Mouse (Mus musculus) inflammation-experienced regulatory T-cells, adult 6 months (primary cell): ENCODE results near the gene Cdh23. TPM values are rescaled to one million over a fixed set of nuclear protein-coding genes. Genes with fewer than 3 reads are reported as not detected.

ENCODE experiments used
- ATAC-seq: one replicate; pipeline ENCODE4 v1.8.0; 2017
- polyA plus RNA-seq, 3 experiments: library from polyadenylated mRNA; unstranded; fragments of 100-300 nt; shearing (Covaris generic); gene quantifications; one replicate each; pipeline ENCODE4 v1.2.1; 2017

The Cdh23 gene
- polyA plus RNA-seq, 3 experiments from 2014 or later = 5.0 to 7.1 (median 5.6) TPM

DNA sequence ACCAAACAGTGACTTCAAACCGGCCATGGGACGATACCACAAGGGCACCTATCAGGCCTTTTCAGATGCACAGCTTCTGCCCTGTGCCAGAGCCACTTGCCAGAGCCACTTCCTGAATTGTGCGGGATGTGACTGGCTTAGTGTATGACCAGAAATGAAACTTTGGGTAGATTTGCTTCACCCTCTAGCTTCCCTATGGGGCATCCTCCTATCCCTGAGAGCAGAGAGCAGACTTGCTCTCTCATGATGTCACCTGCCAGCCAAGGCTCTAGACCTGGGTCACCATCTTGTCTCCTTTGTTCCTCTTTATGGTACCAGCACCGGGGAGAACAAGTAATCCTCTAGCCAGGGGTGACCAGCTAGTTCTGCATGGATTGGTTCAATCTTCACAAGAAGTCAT lies 10.0 kb upstream of the Cdh23 start:
- ATAC-seq = no peak

DNA sequence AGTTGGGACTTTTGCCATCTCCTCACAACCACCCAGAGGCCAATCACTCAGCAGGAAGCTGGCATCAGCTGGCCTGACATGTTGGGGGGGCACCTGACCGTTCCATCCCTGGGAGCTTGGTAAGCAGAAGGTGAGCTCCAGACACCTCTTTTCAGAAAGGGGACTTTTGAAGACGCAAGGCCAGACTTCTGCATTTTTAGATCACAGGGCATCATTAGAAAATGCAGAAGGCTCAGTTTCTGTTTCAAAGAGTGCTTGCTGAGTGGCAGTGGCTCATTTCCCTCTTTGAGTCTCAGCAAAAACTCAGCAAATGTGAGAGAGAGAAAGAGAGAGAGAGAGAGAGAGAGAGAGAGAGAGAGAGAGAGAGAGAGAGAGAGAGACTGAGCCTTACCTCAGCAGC lies 8.8 kb upstream of the Cdh23 start:
- no peak for ATAC-seq

DNA sequence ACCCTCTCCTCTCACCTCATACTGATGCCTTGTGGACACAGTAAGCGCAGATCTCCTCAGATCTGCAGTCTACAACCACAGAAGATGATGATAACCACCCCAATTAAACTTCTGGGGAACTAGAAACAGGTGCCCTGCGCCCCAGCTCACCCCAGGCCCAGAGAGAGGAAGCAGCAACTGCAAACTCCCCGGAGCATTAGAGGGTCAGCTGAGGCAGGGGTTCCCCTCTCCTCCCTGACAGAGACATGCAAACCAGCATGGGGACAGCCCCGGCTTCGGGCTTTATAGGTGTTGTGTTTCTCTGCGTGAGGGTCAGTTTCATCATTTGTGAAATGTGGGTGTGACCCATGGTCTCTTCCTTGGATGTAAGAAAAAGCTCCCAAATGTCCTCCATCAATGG lies 1.5 kb upstream of the Cdh23 start:
- no peak for ATAC-seq

DNA sequence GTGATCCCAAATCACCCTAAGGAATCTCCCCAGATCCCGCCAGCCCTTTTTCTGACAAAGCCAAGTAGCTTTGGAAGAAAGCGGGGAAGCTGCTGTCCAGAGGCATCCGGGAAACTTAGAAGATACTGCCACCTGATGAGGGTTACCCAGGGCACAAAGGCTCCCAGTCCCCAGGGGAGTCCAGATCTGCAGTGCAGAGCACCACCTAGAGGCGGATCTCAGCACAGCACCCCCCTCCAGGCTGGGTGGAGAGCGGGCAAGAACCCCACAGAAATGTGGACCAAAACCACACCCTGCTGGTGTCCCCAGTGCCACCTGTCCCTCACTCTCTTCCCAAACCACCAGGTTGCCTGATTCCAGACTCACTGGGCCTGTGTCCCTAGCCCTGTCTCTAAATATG lies 685 bp upstream of the Cdh23 start:
- peak; percentile 70 for ATAC-seq

DNA sequence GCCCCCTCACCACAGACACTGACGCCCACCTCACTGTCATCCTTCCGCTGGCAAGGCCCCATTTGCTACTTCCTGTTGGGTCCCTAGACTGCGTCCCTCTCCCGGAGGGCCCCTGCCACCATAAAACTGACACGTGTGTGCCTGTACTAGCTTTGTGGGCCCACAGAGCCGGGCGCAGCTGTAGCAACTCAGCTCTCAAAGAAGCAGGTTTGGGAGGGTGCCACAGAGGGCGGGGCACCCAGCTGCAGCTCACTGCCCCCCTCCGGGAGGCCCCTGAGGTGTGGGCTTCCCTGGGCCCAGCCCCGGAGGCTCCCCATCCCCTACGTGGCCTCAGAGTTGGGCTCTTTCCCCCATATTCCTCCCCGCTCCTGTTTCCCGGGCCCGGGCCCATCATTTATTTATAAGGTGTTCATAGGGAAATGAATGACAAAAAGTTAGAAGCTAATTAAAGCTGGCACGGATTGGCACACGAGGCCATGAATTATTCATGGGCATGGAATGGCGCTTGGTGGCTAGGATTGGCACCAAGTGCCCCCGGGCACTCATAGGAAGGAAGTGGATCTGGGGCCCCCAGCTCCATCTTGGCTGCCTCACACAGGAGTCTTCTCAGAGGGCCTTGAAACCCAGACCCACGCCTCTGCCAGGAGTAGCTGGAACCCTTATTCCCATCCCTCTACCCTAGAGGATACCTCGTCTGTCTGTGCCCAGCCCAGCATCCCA lies 4.5 kb downstream of the Cdh23 start:
- no peak for ATAC-seq

DNA sequence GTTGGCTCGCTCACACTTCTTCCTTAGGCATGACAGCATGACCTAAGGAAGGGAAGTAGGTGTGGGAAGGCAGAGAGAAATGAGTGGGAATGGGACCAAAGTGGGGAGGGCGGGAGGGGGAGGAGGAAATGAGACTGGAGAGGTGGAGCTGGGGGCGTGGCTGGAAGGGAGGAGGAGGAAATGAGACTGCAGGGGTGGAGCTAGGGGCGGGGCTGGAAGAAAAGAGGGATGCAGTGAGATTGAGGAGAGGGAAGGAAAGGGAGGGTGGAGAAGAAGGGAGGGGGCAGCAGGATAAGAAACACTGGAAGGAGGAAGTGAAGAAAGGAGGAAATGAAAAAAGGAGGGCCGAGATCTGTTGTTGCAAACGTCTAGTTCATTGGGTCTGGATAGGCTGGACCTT lies 5.3 kb downstream of the Cdh23 start:
- ATAC-seq = no peak

DNA sequence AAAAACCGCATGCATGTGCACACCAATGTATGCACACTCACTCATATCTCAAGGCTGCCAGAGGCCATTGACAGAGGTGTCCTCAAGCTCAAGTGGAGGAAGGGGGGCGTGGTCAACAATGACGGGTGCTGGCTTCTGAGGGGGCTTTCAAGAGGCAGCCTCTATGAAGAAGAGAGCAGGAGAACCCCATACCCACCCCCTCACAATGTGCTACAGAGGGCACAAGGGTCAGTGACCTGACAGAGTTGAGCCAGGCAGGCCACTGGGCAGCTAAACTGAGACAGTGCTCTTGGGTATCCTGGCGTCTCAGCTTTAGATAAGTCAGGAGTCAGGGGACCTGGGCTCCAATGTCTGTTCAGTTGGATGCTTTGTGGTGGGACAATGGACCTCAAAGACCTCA lies 6.9 kb downstream of the Cdh23 start:
- no peak for ATAC-seq

DNA sequence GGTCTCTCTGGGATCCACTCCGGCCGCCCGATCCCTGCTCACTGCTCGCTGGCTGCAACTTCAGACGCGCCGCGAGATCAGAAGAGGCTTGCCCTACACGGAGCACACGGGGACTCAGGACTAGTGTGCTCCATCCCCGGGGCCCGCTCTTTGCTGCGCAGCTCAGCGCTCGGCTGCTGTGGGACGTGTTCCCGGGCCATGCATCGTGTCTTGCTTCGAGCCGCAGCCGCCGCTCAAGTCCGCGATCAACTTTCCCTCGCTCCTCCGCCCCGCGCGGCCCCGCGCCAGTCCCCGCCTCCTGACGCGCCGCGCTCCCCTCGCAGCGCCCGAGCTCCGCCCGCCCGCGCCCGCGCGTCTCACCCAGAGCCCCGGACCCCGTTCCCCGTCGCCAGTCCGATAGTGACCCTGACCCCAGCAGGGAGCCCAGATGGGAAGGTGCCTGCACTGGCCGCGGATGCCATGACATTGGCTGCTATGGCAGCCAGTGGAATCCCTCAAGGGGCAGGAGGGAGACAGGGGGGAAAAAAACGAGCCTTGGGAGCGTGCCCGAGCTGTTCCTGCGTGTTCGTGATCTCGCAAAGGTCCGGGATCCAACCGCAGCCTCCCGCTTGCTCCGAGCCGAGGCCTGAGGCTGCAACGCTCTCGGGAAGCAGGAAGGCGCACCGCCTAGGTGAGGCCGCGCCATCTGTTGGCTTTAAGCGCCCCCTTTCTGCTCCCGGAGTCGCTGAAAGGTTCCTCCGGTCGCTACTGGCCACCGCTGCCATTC lies 9.1 kb downstream of the Cdh23 start:
- ATAC-seq = no peak

DNA sequence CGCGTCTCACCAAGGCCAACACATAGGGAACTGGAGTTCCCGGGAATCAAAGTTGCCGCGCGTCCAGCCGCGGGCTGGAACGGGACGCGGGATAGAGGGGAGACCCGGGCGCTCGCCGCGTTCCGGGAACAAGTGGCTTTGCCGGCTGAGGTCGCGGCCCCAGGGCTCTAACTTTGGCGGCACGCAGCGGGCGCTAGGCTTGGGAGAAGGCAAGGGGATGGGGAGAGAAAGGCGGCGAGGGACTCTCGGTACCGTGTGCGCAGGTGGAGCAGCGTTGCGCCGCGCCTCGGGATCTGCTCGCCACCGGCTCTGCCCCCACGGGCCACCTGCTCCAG lies 9.7 kb downstream of the Cdh23 start:
- no peak for ATAC-seq

DNA sequence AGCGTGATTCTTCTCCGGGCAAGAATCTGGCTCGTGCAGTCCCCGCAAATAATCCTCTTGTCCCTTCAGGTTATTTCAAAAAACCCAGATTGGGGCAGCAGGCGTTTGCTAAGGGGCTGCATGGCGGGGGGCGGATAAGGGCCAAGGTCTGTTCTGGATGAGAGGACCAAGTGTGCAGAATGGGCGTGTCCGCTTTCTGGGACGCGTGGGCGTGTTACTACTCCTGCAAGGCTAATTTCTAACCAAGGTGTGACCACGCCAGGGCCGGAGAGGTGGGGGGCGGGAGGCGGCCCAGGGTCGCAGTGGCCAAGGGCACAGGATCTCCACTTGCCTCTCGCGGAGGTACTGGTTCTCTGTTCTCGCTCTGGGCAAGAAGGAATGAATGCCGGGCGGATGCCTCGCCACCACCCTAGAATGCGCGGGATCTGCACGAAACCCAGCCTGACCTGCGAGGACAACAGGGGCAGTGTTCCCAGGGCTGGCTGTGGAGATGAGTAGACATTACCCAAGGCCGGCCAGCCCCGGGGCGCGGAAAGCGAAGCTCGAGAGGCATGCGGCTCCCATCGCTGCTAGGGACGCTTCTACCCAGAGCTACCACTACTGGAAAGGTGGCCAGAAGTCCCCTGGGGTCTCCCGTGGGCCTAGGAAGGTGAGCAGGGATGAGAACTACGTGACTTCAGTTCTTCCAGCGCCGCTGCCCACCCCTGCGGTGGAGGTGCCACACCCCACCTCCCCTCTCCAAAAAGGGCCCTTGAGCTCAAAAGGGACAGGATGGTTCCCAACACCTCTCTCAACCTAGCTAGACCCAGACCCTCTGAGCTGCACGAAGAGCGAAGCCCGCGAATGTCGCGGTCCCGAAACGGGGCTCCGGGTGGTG lies 10.3 kb downstream of the Cdh23 start:
- ATAC-seq = no peak

DNA sequence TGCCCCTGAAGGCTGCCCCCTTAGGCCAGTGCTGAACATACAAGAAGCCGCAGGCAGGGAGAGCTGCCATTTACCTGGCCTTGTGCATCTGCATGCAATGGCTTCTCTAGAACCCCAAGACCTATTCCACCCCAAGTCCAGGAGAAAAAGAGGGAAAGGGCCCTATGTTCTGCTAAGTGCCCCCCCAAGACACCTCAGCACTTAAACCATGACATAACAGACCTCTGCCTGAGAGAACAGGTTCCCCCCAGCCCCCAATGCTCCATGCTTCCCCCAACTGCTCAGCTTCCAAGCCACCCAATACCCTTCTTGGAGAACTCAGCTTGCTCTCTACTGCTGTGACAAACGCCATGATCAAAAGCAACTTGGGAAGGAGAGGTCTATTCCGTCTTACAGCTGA lies 17.4 kb downstream of the Cdh23 start:
- no peak for ATAC-seq

DNA sequence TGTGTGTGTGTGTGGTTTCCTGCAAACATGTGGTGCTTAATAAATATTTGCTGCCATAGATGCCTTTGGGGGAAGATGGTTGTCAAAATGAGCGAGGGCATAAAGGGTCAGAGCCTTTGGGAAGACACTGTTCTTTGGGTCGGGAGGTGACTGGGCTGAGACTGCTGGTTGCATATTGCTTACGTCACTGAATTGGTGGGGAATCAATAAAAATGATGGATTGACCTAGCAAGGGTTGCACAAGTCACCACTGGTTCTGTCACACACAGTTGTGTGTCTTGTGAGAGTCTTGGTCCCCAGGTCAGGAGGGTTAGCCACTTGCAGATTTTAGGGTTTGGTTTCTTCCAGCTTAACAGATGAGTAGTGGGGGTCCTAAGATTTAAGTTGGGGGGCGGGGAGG lies 19.0 kb downstream of the Cdh23 start:
- ATAC-seq = no peak

DNA sequence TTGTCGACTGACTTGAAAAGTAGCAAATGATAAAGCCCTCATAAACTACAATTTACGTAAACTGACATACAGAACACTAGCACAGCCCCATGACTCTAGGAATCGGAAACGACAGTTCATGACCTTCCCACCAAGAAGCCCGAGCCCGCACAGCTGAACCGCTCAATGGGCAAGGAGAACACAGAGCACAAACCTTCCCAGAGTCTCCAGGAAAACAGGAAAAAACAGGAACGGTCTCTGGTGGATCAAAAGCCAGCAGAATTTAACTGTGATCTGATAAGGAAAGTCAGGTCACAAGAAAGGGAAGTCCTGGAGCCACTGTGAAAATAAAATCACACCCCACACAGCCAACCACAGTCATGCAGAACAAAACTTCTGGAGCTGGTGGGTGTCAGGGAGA lies 26.1 kb downstream of the Cdh23 start:
- ATAC-seq = no peak

DNA sequence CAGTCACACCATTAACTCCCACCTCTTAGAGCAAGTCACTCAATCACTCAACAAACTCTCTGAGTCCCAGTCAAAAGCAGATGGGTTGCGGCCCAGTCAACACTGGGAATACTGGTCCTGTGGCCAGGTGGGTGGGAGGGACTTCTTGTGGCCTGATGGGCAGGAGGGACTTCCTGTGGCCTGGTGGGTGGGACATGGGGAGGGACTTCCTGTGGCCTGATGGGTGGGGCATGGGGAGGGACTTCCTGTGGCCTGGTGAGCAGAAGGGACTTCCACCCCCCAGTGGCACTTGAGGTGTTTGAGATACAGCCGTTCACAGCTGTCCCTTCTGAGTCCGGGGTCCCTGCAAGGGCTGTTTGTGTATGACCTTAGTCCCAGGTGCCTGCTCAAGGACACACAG lies 27.7 kb downstream of the Cdh23 start:
- ATAC-seq = no peak

DNA sequence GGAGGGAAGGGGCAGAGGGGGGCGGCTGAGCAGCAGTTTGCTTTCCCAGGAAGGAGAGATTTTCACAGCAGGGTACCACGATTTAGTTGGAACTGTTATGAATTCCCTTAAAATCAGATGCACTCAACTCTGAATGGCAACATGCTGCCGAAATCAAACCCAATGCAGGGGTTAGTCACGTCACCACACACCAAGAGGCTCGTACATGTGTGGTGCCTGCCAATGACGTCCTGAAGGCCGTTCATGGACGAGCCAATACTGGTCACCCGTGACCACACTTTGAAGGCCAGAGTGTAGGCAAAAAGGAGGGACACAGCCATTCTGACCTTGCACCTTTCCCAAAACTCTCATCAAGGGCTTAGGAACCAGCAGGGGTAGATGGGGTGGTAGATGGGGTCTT lies 35.3 kb downstream of the Cdh23 start:
- no peak for ATAC-seq

DNA sequence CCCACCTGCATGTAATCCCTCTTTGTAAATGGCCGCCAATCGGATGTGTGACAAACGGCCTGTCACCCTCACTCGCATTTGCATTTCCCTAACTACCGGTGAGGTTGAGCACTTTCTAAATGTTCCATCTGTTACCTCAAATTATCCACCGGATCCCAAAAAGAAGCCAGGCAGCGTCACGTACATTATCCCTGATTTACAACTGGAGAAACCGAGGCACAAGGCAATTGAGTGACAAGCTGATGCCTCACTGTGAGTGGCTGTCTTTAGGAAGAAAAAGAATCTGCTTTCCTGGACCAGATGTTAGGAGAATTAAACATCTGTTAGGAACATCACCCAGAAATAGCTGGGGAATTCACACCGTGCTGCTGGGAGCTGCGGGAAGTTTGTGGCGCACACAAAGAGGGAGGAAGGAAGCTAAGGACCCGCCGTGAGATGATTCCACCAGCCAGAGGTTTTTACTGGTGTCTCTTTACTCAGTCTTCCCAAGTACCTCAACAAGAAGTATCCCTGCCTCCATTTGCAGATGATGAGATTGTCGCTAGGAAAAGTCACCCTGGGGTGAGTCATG lies 36.8 kb downstream of the Cdh23 start:
- ATAC-seq = no peak

DNA sequence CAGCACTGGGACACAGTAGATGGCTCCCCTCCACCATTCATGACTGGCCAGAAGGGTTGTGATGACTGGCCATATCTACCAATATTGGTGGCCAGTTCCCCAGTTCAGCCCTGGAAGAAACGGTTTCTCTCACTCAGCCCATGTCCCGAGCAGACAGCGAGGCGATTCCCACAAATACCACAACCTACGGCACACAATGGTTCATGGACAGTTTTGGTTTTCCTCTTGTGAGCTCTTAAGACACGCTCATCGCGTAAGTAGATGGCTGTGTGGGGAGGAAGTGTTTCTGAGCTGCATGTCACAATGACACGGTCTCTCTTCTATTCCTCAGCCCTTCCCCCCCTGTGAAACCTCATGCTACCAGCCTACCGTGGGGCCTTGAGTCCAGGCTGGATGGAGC lies 38.1 kb downstream of the Cdh23 start:
- no peak for ATAC-seq

DNA sequence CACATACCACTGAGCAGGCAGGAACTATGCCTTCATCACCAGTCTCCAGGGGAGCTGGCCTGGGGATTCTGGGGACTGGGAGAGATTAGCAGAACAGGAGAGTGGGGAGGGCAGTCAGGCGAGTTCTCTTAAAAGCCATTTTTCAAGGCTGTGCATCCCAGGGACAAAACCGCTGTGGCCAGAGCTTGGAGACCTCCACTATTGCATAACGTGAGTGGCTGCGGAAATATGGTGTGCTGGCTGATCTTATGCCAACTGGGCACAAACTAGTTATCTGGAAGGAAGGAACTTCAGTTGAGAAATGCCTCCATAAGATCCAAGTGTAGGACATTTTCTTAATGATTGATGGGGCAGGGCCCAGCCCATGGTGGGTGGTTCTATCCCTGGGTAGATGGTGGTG lies 42.6 kb downstream of the Cdh23 start:
- no peak for ATAC-seq

DNA sequence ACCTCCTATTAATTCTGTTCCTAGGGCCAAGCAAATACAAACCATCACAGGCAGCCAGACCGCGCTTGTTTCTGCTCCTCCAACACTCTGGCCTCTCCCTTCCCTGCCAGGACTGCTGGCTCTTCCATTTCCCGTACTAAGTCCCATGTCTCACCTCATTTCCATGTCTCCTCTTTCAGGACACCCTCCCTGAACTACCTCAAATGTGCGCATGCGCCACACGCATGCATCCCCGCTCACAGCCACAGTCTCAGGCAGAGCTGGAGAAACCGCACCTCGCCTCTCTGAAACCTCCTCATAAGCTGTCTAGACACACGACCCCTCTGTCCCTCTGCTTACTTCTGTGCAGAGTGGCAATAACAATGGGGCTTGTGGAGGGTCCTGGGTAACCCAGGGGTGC lies 43.2 kb downstream of the Cdh23 start:
- no peak for ATAC-seq

DNA sequence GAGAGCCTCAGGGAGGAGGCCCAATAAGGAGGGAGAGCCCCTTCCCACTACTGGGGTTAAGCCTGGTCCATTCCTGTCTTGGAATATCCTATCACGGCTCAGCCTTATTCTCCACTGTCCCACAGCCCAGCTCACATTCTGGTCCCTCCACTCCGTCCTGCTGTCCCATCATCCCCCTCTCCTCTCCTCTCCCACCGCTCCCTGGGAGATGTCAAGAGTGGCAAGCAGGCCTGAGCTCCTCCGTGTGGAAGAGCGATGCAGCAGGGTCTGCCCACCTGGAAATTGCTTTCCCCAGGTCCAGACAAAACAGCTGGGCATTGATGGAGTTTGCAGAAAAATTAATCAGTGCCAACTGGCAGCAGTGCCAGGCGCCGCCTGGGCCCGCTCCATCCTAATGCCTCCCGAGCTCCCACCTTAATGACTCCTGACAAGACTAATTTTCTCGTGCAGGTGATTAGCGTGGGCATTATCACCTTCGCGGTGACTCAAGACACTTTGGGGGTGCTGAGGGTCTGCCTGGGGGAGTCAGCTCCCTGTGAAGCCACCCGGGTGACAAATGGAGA lies 52.1 kb downstream of the Cdh23 start:
- ATAC-seq = no peak

DNA sequence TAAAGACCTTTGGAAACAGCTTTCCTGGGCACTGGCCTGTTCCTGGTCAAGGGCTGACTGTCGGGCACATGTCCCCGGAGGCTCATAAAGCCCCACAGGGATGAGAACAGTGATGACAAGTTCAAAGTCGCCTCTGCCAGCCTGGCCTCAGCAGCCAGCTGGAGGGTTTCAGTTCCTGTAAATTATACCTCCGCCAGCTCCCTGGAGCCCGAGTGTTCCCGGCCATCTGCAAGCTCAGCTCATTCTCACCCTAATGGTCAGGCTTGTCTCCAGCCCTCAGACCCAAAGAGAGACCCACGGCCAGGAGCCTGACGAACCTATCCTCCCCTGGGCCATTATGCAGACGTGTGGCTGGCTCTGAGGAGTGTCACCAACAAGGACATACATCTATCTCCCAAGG lies 57.0 kb downstream of the Cdh23 start:
- no peak for ATAC-seq

DNA sequence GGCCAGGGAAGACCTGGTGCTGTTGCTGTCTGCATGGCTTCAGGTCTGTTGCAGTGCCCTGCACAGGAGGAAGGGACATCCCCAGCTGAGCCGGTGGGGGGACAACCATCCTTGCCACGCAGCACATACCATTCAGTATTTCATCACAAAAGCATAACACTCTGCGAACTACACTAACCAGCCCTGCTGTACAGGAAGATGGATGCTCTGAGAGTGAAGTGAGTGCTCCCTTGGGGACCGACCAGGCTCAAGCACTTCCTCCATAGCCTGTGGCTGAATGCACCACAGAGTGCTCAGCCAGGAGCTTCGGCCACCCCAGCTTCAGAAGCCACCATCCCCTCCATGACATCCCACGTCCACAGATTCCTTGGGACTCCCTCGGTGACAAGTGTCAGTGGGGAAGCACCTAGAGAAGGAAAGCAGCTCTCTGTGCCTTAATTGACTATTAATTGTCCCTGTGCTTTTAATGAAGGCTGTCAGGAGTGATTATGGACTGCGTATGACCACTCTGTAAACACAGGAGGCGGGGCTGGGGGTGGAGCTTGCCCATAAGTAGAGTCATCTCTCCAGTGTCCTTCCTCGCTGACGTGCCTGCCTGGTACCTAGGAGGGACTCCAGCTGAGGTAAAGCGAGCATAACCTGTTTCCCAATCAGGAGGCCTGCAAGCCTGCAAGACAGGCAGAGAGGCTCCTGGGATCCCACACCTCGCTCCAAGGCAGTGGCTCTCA lies 60.6 kb downstream of the Cdh23 start:
- no peak for ATAC-seq
